Mouse (Mus musculus): ENCODE data around the gene Phf12. TPM values are rescaled to one million over a fixed set of nuclear protein-coding genes. Genes with fewer than 3 reads are reported as not detected.

Phf12 gene
- 25.0 TPM for polyA plus RNA-seq (2014; fragmentation: Illumina TruSeq; extraction: RNeasy Lipid Tissue Mini Kit (QIAGEN cat#74804); ENCODE audit: low read depth, low replicate concordance)

DNA sequence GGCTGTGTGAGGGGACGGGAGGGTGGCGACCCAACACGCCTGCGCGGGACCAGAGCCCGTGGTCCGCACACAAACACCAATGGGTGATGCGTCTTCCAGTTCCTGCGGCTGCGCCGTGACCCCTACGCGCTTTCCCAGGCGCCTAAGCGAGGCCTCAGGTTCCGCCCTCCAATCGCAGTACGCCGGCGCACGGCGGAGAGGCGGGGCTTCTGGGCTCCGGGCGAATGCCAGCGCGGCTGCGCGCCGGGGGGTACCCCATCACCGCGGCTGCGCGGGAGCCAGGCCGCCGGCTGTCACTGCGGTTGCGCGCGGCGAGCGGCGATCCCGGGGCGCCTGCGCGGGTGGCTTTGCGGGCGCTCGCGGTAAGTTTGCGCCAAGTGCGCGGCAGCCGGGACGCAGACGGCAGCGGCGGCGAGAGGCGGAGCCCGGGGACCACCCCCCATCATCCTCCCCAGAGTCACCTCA lies at the start of gene Phf12:
Gene Phf12, plus strand, starts transcription at position 314 of the 465 bp plus-strand sequence.

DNA sequence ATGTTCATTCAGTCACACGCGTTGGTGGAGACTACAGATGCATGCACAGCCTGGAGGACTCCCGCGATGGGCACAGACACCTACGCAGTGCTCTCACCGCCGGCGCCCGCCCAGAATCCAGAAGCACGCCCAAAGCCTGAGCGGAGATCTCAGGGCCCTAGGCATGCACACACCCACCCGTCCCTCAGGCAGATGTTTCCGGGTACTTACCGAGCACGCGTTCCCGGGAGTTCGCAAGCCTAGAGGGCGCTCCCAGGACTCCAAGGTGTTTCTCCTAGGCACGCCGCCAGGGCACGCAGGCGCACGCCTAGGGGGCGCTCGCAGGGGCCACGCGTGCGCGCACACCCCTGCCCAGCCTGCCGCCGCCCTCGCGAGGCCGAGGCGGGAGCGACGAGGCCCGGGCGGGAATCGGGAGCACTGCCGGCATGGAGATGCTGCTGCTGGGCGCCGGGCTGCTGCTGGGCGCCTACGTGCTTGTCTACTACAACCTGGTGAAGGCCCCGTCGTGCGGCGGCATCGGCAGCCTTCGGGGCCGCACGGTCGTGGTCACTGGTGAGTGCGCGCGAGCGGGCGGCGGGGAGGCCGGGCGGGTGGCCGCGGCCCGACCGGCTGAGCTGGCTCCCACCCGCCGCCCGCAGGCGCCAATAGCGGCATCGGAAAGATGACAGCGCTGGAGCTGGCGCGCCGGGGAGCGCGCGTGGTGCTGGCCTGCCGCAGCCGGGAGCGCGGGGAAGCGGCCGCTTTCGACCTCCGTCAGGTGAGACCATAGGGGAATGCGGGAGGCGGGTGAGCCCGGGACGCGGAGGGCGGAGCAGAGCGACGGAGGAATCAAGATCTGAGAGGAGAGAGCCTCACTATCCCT lies 49.6 kb downstream of the Phf12 start, which contains the start of gene Dhrs13:
Gene Dhrs13, plus strand, starts transcription at position 334 of the 862 bp plus-strand sequence.

DNA sequence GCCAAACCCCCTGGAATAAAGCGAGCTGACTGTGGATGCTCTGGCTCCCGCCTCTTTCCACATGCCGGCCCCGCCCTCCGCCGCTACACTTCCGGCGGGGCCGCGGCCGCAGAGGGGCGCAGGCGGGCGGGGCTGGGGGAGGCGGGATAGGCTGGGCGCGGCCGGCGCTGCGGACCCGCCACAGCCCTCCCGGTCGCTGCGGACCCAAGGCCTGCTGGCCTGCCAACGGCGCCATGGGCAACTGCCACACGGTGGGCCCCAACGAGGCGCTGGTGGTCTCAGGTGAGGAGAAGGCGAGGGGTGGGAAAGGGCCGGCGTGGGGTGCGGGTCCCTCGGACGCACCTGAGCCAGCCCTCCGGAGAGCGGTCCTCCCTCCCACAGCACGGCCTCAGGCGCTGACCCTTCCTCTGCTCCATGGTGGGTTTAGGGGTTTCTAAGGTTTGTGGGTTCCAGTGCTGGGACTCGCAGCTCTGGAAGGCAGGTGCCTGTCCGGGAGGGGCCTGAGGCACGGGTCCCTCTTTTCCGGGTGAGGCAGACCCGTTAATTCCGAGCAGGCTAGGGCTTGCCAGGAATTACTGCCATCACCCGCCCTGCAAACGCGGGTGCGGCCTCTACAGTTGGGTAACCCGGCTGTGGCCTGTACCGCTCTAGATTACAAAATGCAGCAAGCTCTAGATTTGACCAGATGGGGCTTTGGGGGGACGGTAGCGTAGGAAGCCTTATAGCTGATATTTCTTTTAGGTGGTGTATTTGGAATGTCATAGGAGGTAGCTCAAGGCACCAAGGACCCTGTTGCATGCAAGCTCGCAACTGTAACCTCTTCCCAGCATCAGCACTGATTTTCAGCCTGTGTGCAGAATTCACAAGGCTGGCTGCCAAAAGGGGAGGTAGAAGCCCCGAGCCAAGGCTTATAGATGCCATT lies 55.5 kb downstream of the Phf12 start, which contains the start of gene Flot2:
Gene Flot2, plus strand, starts transcription at position 101 of the 922 bp plus-strand sequence.

Other genes starting within 250 kb of the Phf12 start
- 183 TPM for gene Myo18a, start 219.5 kb upstream of the Phf12 start, polyA plus RNA-seq (2014; fragmentation: Illumina TruSeq; extraction: RNeasy Lipid Tissue Mini Kit (QIAGEN cat#74804); ENCODE audit: low read depth, low replicate concordance)
- not detected for gene Gm10277, start 195.0 kb upstream of the Phf12 start, polyA plus RNA-seq (2014; fragmentation: Illumina TruSeq; extraction: RNeasy Lipid Tissue Mini Kit (QIAGEN cat#74804); ENCODE audit: low read depth, low replicate concordance)
- gene Pipox, start 88.7 kb upstream of the Phf12 start, polyA plus RNA-seq (2014; fragmentation: Illumina TruSeq; extraction: RNeasy Lipid Tissue Mini Kit (QIAGEN cat#74804); ENCODE audit: low read depth, low replicate concordance), result 0.92 TPM
- 0.42 TPM for gene Sez6, start 52.0 kb upstream of the Phf12 start, polyA plus RNA-seq (2014; fragmentation: Illumina TruSeq; extraction: RNeasy Lipid Tissue Mini Kit (QIAGEN cat#74804); ENCODE audit: low read depth, low replicate concordance)
- gene Dhrs13, start 49.5 kb downstream of the Phf12 start, polyA plus RNA-seq (2014; fragmentation: Illumina TruSeq; extraction: RNeasy Lipid Tissue Mini Kit (QIAGEN cat#74804); ENCODE audit: low read depth, low replicate concordance), result 3.2 TPM
- gene Flot2, start 55.2 kb downstream of the Phf12 start, polyA plus RNA-seq (2014; fragmentation: Illumina TruSeq; extraction: RNeasy Lipid Tissue Mini Kit (QIAGEN cat#74804); ENCODE audit: low read depth, low replicate concordance), result 57.8 TPM
- 23.7 TPM for gene Eral1, start 97.6 kb downstream of the Phf12 start, polyA plus RNA-seq (2014; fragmentation: Illumina TruSeq; extraction: RNeasy Lipid Tissue Mini Kit (QIAGEN cat#74804); ENCODE audit: low read depth, low replicate concordance)
- 10.5 TPM for gene Fam222b, start 111.9 kb downstream of the Phf12 start, polyA plus RNA-seq (2014; fragmentation: Illumina TruSeq; extraction: RNeasy Lipid Tissue Mini Kit (QIAGEN cat#74804); ENCODE audit: low read depth, low replicate concordance)
- 5.6 TPM for gene Traf4, start 182.8 kb downstream of the Phf12 start, polyA plus RNA-seq (2014; fragmentation: Illumina TruSeq; extraction: RNeasy Lipid Tissue Mini Kit (QIAGEN cat#74804); ENCODE audit: low read depth, low replicate concordance)
- 4.2 TPM for gene Nek8, start 193.9 kb downstream of the Phf12 start, polyA plus RNA-seq (2014; fragmentation: Illumina TruSeq; extraction: RNeasy Lipid Tissue Mini Kit (QIAGEN cat#74804); ENCODE audit: low read depth, low replicate concordance)
- gene Tlcd1, start 194.0 kb downstream of the Phf12 start, polyA plus RNA-seq (2014; fragmentation: Illumina TruSeq; extraction: RNeasy Lipid Tissue Mini Kit (QIAGEN cat#74804); ENCODE audit: low read depth, low replicate concordance), result 12.8 TPM
- 1,229 TPM for gene Rpl23a, start 200.8 kb downstream of the Phf12 start, polyA plus RNA-seq (2014; fragmentation: Illumina TruSeq; extraction: RNeasy Lipid Tissue Mini Kit (QIAGEN cat#74804); ENCODE audit: low read depth, low replicate concordance)
- gene Rab34, start 205.7 kb downstream of the Phf12 start, polyA plus RNA-seq (2014; fragmentation: Illumina TruSeq; extraction: RNeasy Lipid Tissue Mini Kit (QIAGEN cat#74804); ENCODE audit: low read depth, low replicate concordance), result 15.8 TPM
- 2.3 TPM for gene Proca1, start 210.6 kb downstream of the Phf12 start, polyA plus RNA-seq (2014; fragmentation: Illumina TruSeq; extraction: RNeasy Lipid Tissue Mini Kit (QIAGEN cat#74804); ENCODE audit: low read depth, low replicate concordance)